Mouse (Mus musculus): ENCODE data around the gene Htra1. TPM values are rescaled to one million over a fixed set of nuclear protein-coding genes. Genes with fewer than 3 reads are reported as not detected.
A peak's percentile ranks its signal among the peaks of the same experiment; 100 is the strongest.

The Htra1 gene
- polyA plus RNA-seq, 1 experiment = 33.2 TPM

DNA sequence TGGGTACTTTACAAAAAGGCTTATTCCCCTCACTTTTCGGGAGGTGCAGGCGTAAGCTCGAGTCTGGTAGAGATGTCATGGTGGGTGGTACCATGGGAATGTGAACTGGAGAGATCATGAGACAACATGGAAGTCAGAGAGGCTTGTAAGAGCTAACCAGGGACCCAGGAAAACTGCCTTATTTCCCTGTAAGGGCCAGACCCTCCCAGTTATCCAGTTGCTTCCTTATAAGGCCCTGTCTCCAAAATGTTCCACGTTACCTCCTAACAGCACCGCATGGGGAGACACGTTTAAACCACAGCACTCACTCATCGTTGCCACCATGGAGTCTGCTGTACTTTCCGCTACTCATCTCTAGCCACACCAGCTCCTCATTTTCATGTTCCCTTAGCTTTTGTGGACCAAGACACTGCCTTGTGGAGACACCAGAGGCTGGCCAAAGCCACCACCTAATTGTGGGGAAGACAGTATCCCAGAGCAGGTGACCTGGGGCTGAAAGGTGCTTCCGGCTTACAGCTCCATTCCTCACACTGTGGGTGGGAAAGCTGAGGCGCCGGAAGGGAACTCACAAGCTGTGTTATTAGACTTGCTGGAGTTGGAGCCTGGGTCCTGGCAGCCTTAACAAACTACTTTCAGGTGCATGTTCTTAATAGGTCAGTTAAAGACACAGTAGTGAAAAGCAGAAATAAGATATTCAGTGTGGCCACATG is 9.0 kb downstream of the Htra1 start:
- Histone ChIP-seq H3K9me3 (replicated peaks; ENCODE audit: control insufficient read depth, insufficient read depth, low read length, poor library complexity, severe bottlenecking) (no peaks in the 10 kb centered on the region), H3K4me3 (ENCODE audit: low read depth, low read length) (no peak overlapping the region), H3K27ac (ENCODE audit: insufficient read depth, low read length) (peak overlapping the region; percentile 59), H3K36me3 (ENCODE audit: control insufficient read depth, insufficient read depth, low read length, poor library complexity, severe bottlenecking) (no peaks in the 10 kb centered on the region), H3K27me3 (ENCODE audit: control insufficient read depth, insufficient read depth, low read length, poor library complexity, severe bottlenecking) (no peaks in the 10 kb centered on the region), H3K4me1 (ENCODE audit: control insufficient read depth, insufficient read depth, low read length) (peaks cover 5% of the 10 kb centered on the region), H3K9ac (ENCODE audit: low read depth, poor library complexity, severe bottlenecking) (peak overlapping the region; percentile 2; the same call in 1 of the 2 replicates)
- no peak for TF ChIP-seq CTCF (IDR thresholded peaks at IDR 0.05; ENCODE audit: low read depth, low read length)
- no peak for TF ChIP-seq POLR2A (IDR thresholded peaks at IDR 0.05; ENCODE audit: insufficient read depth, low read length)
- no peak for TF ChIP-seq EP300 (IDR thresholded peaks at IDR 0.05; ENCODE audit: insufficient read depth, low read depth, low read length)

DNA sequence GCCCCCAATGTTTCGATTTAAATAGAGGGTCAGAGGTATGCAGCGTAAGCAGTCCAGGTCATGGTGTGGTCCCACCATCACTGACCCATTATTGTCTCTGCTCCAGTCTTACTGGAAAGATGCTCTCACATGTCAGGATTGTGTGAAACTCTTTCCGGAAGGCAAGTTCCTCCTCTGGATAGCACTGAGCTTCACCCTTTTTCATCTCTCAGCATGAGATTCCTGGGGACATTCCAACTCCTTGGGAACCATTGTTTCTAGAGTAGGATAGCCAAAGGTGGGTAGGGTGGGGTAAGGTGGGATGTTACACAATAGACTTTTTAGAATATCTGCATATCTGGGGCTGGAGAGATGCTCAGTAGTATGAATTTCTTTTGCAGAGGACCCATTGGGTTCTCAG is 9.8 kb downstream of the Htra1 start:
- H3K27ac ChIP-seq (ENCODE audit: insufficient read depth, low read length) = peak overlapping the region; percentile 83
- no peak overlapping the region for H3K4me3 ChIP-seq (ENCODE audit: low read depth, low read length)
- H3K36me3 ChIP-seq (ENCODE audit: control insufficient read depth, insufficient read depth, low read length, poor library complexity, severe bottlenecking) = no peaks in the 10 kb centered on the region
- H3K4me1 ChIP-seq (ENCODE audit: control insufficient read depth, insufficient read depth, low read length) = peaks cover 5% of the 10 kb centered on the region
- H3K27me3 ChIP-seq (ENCODE audit: control insufficient read depth, insufficient read depth, low read length, poor library complexity, severe bottlenecking) = no peaks in the 10 kb centered on the region
- H3K9me3 ChIP-seq (replicated peaks; ENCODE audit: control insufficient read depth, insufficient read depth, low read length, poor library complexity, severe bottlenecking) = no peaks in the 10 kb centered on the region
- H3K9ac ChIP-seq (ENCODE audit: low read depth, poor library complexity, severe bottlenecking) = no peak overlapping the region
- no peak for TF ChIP-seq CTCF (IDR thresholded peaks at IDR 0.05; ENCODE audit: low read depth, low read length)
- no peak for TF ChIP-seq POLR2A (IDR thresholded peaks at IDR 0.05; ENCODE audit: insufficient read depth, low read length)
- no peak for TF ChIP-seq EP300 (IDR thresholded peaks at IDR 0.05; ENCODE audit: insufficient read depth, low read depth, low read length)

DNA sequence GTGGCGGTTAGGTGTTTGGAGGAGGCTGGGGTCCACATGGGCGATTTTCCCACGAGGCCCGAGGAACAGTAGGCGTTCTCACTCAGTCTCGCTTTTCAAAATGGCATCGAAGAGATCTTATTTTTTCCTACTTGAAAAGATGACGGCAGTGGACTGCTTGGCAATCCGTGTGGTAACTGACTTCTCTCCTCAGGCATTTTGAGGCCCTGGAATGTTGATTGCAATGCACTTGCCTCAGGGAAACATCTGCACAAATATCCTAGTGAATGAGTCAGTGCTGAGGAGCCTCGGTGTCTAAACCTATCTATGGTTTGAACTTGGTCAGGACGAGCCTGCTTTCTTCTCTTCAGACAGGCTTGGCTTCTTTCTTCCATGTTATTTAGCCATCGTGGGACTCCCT is 10.4 kb downstream of the Htra1 start:
- Histone ChIP-seq H3K27me3 (ENCODE audit: control insufficient read depth, insufficient read depth, low read length, poor library complexity, severe bottlenecking) (no peaks in the 10 kb centered on the region), H3K9ac (ENCODE audit: low read depth, poor library complexity, severe bottlenecking) (no peak overlapping the region), H3K4me3 (ENCODE audit: low read depth, low read length) (no peak overlapping the region), H3K4me1 (ENCODE audit: control insufficient read depth, insufficient read depth, low read length) (peaks cover 5% of the 10 kb centered on the region), H3K27ac (ENCODE audit: insufficient read depth, low read length) (peak overlapping the region; percentile 83), H3K36me3 (ENCODE audit: control insufficient read depth, insufficient read depth, low read length, poor library complexity, severe bottlenecking) (no peaks in the 10 kb centered on the region), H3K9me3 (replicated peaks; ENCODE audit: control insufficient read depth, insufficient read depth, low read length, poor library complexity, severe bottlenecking) (no peaks in the 10 kb centered on the region)
- TF ChIP-seq EP300 (IDR thresholded peaks at IDR 0.05; ENCODE audit: insufficient read depth, low read depth, low read length) (no peak), CTCF (IDR thresholded peaks at IDR 0.05; ENCODE audit: low read depth, low read length) (no peak), POLR2A (IDR thresholded peaks at IDR 0.05; ENCODE audit: insufficient read depth, low read length) (no peak)

DNA sequence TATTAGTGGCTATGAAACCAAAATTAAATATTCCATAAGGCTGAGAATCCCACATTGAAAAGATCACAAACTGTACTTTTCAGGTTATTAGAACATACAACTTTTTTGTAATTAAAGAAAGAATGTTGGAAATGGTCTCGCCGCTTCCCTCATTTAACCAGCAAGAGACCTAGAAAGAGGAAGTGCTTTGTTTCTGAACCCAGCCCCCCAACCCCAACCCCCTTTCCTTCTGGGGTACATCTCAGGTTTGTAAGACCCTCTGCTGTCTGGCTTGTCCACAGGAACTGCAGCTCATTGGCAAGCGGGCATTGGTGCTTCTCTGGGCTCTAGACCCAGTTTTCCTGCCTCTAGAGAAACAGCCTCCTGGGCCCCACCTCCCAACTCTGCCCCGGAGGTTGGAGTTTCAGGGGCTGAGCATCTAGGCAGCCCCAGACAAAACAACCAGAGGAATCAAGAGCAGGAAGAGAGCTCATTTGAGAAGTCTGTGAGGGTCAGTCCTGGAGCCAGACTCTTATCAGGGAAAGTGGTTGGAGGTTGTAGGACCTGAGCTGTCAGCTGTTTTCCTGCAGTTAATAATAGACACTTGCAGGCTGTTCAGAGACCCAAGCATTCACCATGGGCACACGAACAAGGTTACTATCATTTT is 12.8 kb downstream of the Htra1 start:
- no peaks in the 10 kb centered on the region for H3K36me3 ChIP-seq (ENCODE audit: control insufficient read depth, insufficient read depth, low read length, poor library complexity, severe bottlenecking)
- peak overlapping the region; percentile 74 for H3K9ac ChIP-seq (ENCODE audit: low read depth, poor library complexity, severe bottlenecking)
- H3K4me3 ChIP-seq (ENCODE audit: low read depth, low read length) = peak overlapping the region; percentile 41
- H3K4me1 ChIP-seq (ENCODE audit: control insufficient read depth, insufficient read depth, low read length) = peaks cover 5% of the 10 kb centered on the region
- no peaks in the 10 kb centered on the region for H3K9me3 ChIP-seq (replicated peaks; ENCODE audit: control insufficient read depth, insufficient read depth, low read length, poor library complexity, severe bottlenecking)
- no peaks in the 10 kb centered on the region for H3K27me3 ChIP-seq (ENCODE audit: control insufficient read depth, insufficient read depth, low read length, poor library complexity, severe bottlenecking)
- TF ChIP-seq EP300 (IDR thresholded peaks at IDR 0.05; ENCODE audit: insufficient read depth, low read depth, low read length) (no peak), CTCF (IDR thresholded peaks at IDR 0.05; ENCODE audit: low read depth, low read length) (no peak), POLR2A (IDR thresholded peaks at IDR 0.05; ENCODE audit: insufficient read depth, low read length) (no peak)
- H3K27ac ChIP-seq (ENCODE audit: insufficient read depth, low read length) = peak overlapping the region; percentile 23

DNA sequence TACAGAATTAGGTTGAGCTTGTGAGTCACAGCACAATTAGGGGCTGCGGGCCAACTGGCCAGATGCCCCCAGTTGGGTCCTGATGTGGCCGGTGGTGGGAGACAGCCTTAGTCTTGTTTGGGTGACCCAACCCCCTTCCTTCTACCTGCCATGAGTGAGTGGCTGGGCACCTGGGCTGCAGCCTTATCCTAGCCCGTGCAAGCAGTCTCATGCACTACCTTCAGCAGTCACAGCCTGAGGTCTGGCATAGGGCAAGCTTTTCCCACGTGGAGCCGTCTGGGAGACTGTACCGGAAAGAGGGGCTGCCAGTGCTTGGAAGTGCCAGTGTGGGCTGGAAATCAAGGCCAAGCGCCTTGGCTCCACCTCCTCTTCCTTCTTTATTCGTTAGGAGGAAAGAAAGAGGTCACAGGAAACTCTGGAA is 13.4 kb downstream of the Htra1 start:
- H3K9me3 ChIP-seq (replicated peaks; ENCODE audit: control insufficient read depth, insufficient read depth, low read length, poor library complexity, severe bottlenecking) = no peaks in the 10 kb centered on the region
- H3K9ac ChIP-seq (ENCODE audit: low read depth, poor library complexity, severe bottlenecking) = peak overlapping the region; percentile 74
- peak overlapping the region; percentile 23 for H3K27ac ChIP-seq (ENCODE audit: insufficient read depth, low read length)
- peak overlapping the region; percentile 44 for H3K4me3 ChIP-seq (ENCODE audit: low read depth, low read length)
- TF ChIP-seq EP300 (IDR thresholded peaks at IDR 0.05; ENCODE audit: insufficient read depth, low read depth, low read length) (0 out of 2 replicates have a peak, but pooled peaks have one; percentile 57), POLR2A (IDR thresholded peaks at IDR 0.05; ENCODE audit: insufficient read depth, low read length) (no peak)
- H3K36me3 ChIP-seq (ENCODE audit: control insufficient read depth, insufficient read depth, low read length, poor library complexity, severe bottlenecking) = no peaks in the 10 kb centered on the region
- no peaks in the 10 kb centered on the region for H3K27me3 ChIP-seq (ENCODE audit: control insufficient read depth, insufficient read depth, low read length, poor library complexity, severe bottlenecking)
- H3K4me1 ChIP-seq (ENCODE audit: control insufficient read depth, insufficient read depth, low read length) = peaks cover 5% of the 10 kb centered on the region

DNA sequence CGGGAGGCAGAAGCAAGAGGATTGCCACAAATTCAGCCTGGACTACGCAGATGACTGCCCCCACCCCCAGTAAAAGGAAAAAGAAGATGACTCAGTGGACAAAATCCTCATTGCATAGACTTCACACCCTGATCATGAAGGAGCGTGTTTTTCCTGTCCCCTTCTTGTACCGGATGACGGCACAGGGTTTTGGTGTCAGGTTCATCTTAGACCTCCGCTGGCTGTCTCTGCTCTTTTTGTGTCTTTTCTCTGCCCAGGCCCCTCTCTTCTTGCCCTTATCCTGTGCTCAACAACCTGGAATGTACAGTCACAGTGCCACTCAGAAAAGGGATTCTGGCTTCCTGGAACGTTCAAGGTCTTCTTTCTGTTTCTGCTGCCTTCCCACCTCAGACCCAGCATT is 14.6 kb downstream of the Htra1 start:
- H3K27me3 ChIP-seq (ENCODE audit: control insufficient read depth, insufficient read depth, low read length, poor library complexity, severe bottlenecking) = no peaks in the 10 kb centered on the region
- TF ChIP-seq CTCF (IDR thresholded peaks at IDR 0.05; ENCODE audit: low read depth, low read length) (no peak), EP300 (IDR thresholded peaks at IDR 0.05; ENCODE audit: insufficient read depth, low read depth, low read length) (no peak), POLR2A (IDR thresholded peaks at IDR 0.05; ENCODE audit: insufficient read depth, low read length) (no peak)
- H3K4me3 ChIP-seq (ENCODE audit: low read depth, low read length) = no peak overlapping the region
- H3K9me3 ChIP-seq (replicated peaks; ENCODE audit: control insufficient read depth, insufficient read depth, low read length, poor library complexity, severe bottlenecking) = no peaks in the 10 kb centered on the region
- no peak overlapping the region for H3K9ac ChIP-seq (ENCODE audit: low read depth, poor library complexity, severe bottlenecking)
- peak overlapping the region; percentile 76 for H3K27ac ChIP-seq (ENCODE audit: insufficient read depth, low read length)
- peaks cover 2% of the 10 kb centered on the region for H3K4me1 ChIP-seq (ENCODE audit: control insufficient read depth, insufficient read depth, low read length)
- no peaks in the 10 kb centered on the region for H3K36me3 ChIP-seq (ENCODE audit: control insufficient read depth, insufficient read depth, low read length, poor library complexity, severe bottlenecking)
